Mouse (Mus musculus): Measurements from ENCODE around the gene H2-DMb1.

DNA sequence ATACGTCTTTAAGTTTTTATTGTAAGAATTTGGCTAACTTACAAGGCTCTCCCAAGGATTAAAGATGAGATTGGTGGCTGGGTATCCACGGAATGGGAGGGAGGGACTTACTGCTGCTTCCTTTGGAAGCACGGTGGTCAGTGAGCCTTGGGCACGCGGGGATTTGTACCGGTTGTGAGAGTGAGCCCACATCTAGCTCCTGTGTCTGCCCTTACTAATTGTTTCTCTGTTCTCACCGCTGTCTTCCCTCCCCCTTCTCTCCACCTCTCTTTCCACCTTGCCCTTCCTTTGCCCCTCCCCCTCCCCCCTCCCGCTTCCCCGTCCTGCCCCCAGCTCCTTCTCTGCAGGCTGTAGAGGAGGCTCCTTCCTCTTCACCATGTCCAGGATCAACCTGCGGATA, 55.5 kb downstream of the H2-DMb1 start:
- no peak for TF ChIP-seq MAX (IDR thresholded peaks at IDR 0.05)
- no peak for TF ChIP-seq CTCF (IDR thresholded peaks at IDR 0.05; ENCODE audit: control insufficient read depth, insufficient read depth, insufficient read length)
- no peak for TF ChIP-seq MYOG (IDR thresholded peaks at IDR 0.05; ENCODE audit: control insufficient read depth, extremely low read depth, insufficient read length)
- no peak for TF ChIP-seq USF1 (IDR thresholded peaks at IDR 0.05; ENCODE audit: low read depth)

Measured in C2C12 (cell line).